Mouse (Mus musculus) left cerebral cortex, adult 18-20 months (tissue): Measurements from ENCODE around the gene Crhr2. TPM values are rescaled to one million over a fixed set of nuclear protein-coding genes. Genes with fewer than 3 reads are reported as not detected.

Source experiments
- DNase-seq, 2 experiments: peaks; one replicate each; pipeline ENCODE4 v3.0.0; 2021 to 2022; ENCODE audit warnings: low spot score in 2 of 2, mixed read lengths in 1 of 2
- total RNA-seq, 2 experiments: library from RNA; stranded (reverse); gene quantifications; 2 replicates each; pipeline ENCODE4 v1.2.3; 2021

Crhr2 gene
- total RNA-seq, 2 experiments from 2014 or later: 2.9 to 3.2 TPM

GRCm38 (mm10) chr6:55126576-55126975 lies 6.2 kb downstream of the Crhr2 start:
- DNase-seq: no peak

GRCm38 (mm10) chr6:55123056-55123455 lies 9.8 kb downstream of the Crhr2 start:
- DNase-seq: no peak

GRCm38 (mm10) chr6:55117325-55118109 lies 15.3 kb downstream of the Crhr2 start:
- peak in 1 of 2 experiments; percentile 5 for DNase-seq

- DNase-seq: no peak
These were observed 24.5 kb downstream of the Crhr2 start for GRCm38 (mm10) chr6:55108358-55108757.

- no peak for DNase-seq
These were observed 34.2 kb downstream of the Crhr2 start for GRCm38 (mm10) chr6:55098603-55099002.

- peak; percentile 27 to 34 for DNase-seq
These were observed 34.8 kb downstream of the Crhr2 start for GRCm38 (mm10) chr6:55098030-55098429.

GRCm38 (mm10) chr6:55093431-55094146 lies 39.2 kb downstream of the Crhr2 start:
- DNase-seq: no peak

GRCm38 (mm10) chr6:55091396-55091795 lies 41.4 kb downstream of the Crhr2 start:
- no peak for DNase-seq

- DNase-seq: no peak
These were observed 42.2 kb downstream of the Crhr2 start for GRCm38 (mm10) chr6:55090639-55091038.

- no peak for DNase-seq
These were observed 45.5 kb downstream of the Crhr2 start for GRCm38 (mm10) chr6:55087355-55087754.

GRCm38 (mm10) chr6:55082261-55083051 lies 50.4 kb downstream of the Crhr2 start:
- DNase-seq: no peak

- DNase-seq: no peak
These were observed 51.4 kb downstream of the Crhr2 start for GRCm38 (mm10) chr6:55081379-55081778.

- no peak for DNase-seq
These were observed 56.1 kb downstream of the Crhr2 start for GRCm38 (mm10) chr6:55076561-55077255.

GRCm38 (mm10) chr6:55065903-55066302 lies 66.9 kb downstream of the Crhr2 start:
- no peak for DNase-seq

GRCm38 (mm10) chr6:55064477-55064827 lies 68.4 kb downstream of the Crhr2 start:
- DNase-seq: no peak

- no peak for DNase-seq
These were observed 68.9 kb downstream of the Crhr2 start for GRCm38 (mm10) chr6:55063793-55064476.

- DNase-seq: no peak
These were observed 70.6 kb downstream of the Crhr2 start for GRCm38 (mm10) chr6:55062200-55062599.

- DNase-seq: no peak
These were observed 71.5 kb downstream of the Crhr2 start for GRCm38 (mm10) chr6:55061328-55061727.

GRCm38 (mm10) chr6:55060241-55060825 lies 72.5 kb downstream of the Crhr2 start:
- no peak for DNase-seq

GRCm38 (mm10) chr6:55057427-55057826 lies 75.4 kb downstream of the Crhr2 start:
- no peak for DNase-seq
